Mouse (Mus musculus) brain, adult 2 months (tissue): ENCODE measurements around the gene Amz1.

Experiments
- DNase-seq: peaks from one replicate; pipeline ENCODE4 v3.0.0; 2011; ENCODE audit warnings: low read depth, low spot score

Amz1 gene

GRCm38 (mm10) chr5:140723822-140724221, at the start of gene Amz1:
Amz1 (plus strand) TSS chr5:140724127.
- peak; percentile 85 for DNase-seq

GRCm38 (mm10) chr5:140675079-140675478, 48.8 kb upstream of the Amz1 start:
- DNase-seq: no peak

- peak; percentile 73 for DNase-seq
Observed at GRCm38 (mm10) chr5:140675640-140676039, 48.3 kb upstream of the Amz1 start.

GRCm38 (mm10) chr5:140677137-140677536, 46.8 kb upstream of the Amz1 start:
- DNase-seq: no peak

- DNase-seq: no peak
Observed at GRCm38 (mm10) chr5:140680051-140680450, 43.9 kb upstream of the Amz1 start.

- DNase-seq: no peak
Observed at GRCm38 (mm10) chr5:140680950-140681349, 43.0 kb upstream of the Amz1 start.

- no peak for DNase-seq
Observed at GRCm38 (mm10) chr5:140682113-140682512, 41.8 kb upstream of the Amz1 start.

- peak; percentile 66 for DNase-seq
Observed at GRCm38 (mm10) chr5:140684343-140685148, 39.4 kb upstream of the Amz1 start.

GRCm38 (mm10) chr5:140688434-140688833, 35.5 kb upstream of the Amz1 start:
- peak; percentile 80 for DNase-seq

GRCm38 (mm10) chr5:140695987-140696386, 27.9 kb upstream of the Amz1 start:
- DNase-seq: no peak

- no peak for DNase-seq
Observed at GRCm38 (mm10) chr5:140699776-140700175, 24.2 kb upstream of the Amz1 start.

- no peak for DNase-seq
Observed at GRCm38 (mm10) chr5:140701661-140702060, 22.3 kb upstream of the Amz1 start.

GRCm38 (mm10) chr5:140702103-140702513, 21.8 kb upstream of the Amz1 start, which contains the start of gene Iqce:
Iqce (minus strand) TSS chr5:140702378.
- peak; percentile 97 for DNase-seq

- DNase-seq: no peak
Observed at GRCm38 (mm10) chr5:140702618-140703175, 21.2 kb upstream of the Amz1 start.

GRCm38 (mm10) chr5:140703480-140704377, 20.2 kb upstream of the Amz1 start:
- DNase-seq: peak; percentile 30

GRCm38 (mm10) chr5:140704378-140705251, 19.3 kb upstream of the Amz1 start, which contains the start of gene Brat1:
Brat1 (plus strand) TSS chr5:140705011.
- peak; percentile 100 for DNase-seq

GRCm38 (mm10) chr5:140705501-140706171, 18.3 kb upstream of the Amz1 start:
- DNase-seq: no peak

- DNase-seq: no peak
Observed at GRCm38 (mm10) chr5:140710315-140710714, 13.6 kb upstream of the Amz1 start.

- DNase-seq: peak; percentile 64
Observed at GRCm38 (mm10) chr5:140711040-140711439, 12.9 kb upstream of the Amz1 start.

- no peak for DNase-seq
Observed at GRCm38 (mm10) chr5:140720773-140721172, 3.2 kb upstream of the Amz1 start.
